Mouse (Mus musculus) large intestine, adult 2 months (tissue): ENCODE results near the gene Igsf11. TPM values are rescaled to one million over a fixed set of nuclear protein-coding genes. Genes with fewer than 3 reads are reported as not detected.
A peak's percentile ranks its signal among the peaks of the same experiment; 100 is the strongest.

Experiments used
- DNase-seq: peaks from one replicate; pipeline ENCODE4 v3.0.0-alpha.2; 2012; ENCODE audit warnings: low read depth, low spot score
- WGBS: fragments of 180-500 bp; shearing (Covaris S2); methylation state at CpG from one replicate; pipeline ENCODE4 v1.1.7; 2018; 5-methylcytosine and 5-hydroxymethylcytosine counted together
- polyA plus RNA-seq: library from polyadenylated mRNA; depleted of rRNA; stranded (reverse); fragments of >200 nt; gene quantifications from 2 replicates; pipeline ENCODE4 v1.2.3, GENCODE M21; 2012; rRNA removed

Igsf11 gene
- polyA plus RNA-seq, result 0.30 and 0.67 TPM in 2 replicates

GRCm38 (mm10) chr16:38892371-38892770 is at the start of gene Igsf11:
Gene Igsf11 (plus strand): TSS chr16:38892671.
- 80% methylated on average over 7 of the region's 7 CpGs for WGBS

GRCm38 (mm10) chr16:38858120-38858749 is 34.2 kb upstream of the Igsf11 start:
- 25% methylated on average over 8 of the region's 8 CpGs for WGBS
- DNase-seq, result peak; percentile 14

More at GRCm38 (mm10) chr16:38892371-38892770, at the start of gene Igsf11:
- no peak for DNase-seq

- DNase-seq, result no peak
- WGBS, result 78% methylated on average over 6 of the region's 6 CpGs
These were observed 31.9 kb upstream of the Igsf11 start for GRCm38 (mm10) chr16:38860548-38860947.

- 67% methylated on average over 5 of the region's 5 CpGs for WGBS
- DNase-seq, result no peak
These were observed 28.1 kb upstream of the Igsf11 start for GRCm38 (mm10) chr16:38864358-38864757.

- no peak for DNase-seq
- WGBS, result 76% methylated on average over 4 of the region's 4 CpGs
These were observed 19.2 kb upstream of the Igsf11 start for GRCm38 (mm10) chr16:38873231-38873630.

- no peak for DNase-seq
- 48% methylated on average over 4 of the region's 4 CpGs for WGBS
These were observed 18.0 kb upstream of the Igsf11 start for GRCm38 (mm10) chr16:38874481-38874880.

- 33% methylated on average over 8 of the region's 8 CpGs for WGBS
- no peak for DNase-seq
These were observed 6.5 kb downstream of the Igsf11 start for GRCm38 (mm10) chr16:38898816-38899425.

- 74% methylated on average over 1 of the region's 1 CpGs for WGBS
- DNase-seq, result no peak
These were observed 7.6 kb downstream of the Igsf11 start for GRCm38 (mm10) chr16:38900024-38900423.

- under 1% methylated on average over 70 of the region's 71 CpGs for WGBS
- peak; percentile 54 for DNase-seq
These were observed 9.8 kb downstream of the Igsf11 start for GRCm38 (mm10) chr16:38902111-38902778.

GRCm38 (mm10) chr16:38903020-38903419 is 10.5 kb downstream of the Igsf11 start:
- DNase-seq, result no peak
- 38% methylated on average over 4 of the region's 4 CpGs for WGBS

GRCm38 (mm10) chr16:38904202-38904601 is 11.7 kb downstream of the Igsf11 start:
- no peak for DNase-seq
- WGBS, result 88% methylated on average over 9 of the region's 9 CpGs

GRCm38 (mm10) chr16:38905911-38906310 is 13.4 kb downstream of the Igsf11 start:
- DNase-seq, result no peak
- 82% methylated on average over 10 of the region's 10 CpGs for WGBS

GRCm38 (mm10) chr16:38908304-38908703 is 15.8 kb downstream of the Igsf11 start:
- WGBS, result 49% methylated on average over 9 of the region's 9 CpGs

GRCm38 (mm10) chr16:38909506-38909905 is 17.0 kb downstream of the Igsf11 start:
- 53% methylated on average over 12 of the region's 12 CpGs for whole genome bisulfite sequencing
- DNase-seq, result no peak

More at GRCm38 (mm10) chr16:38908304-38908703, 15.8 kb downstream of the Igsf11 start:
- DNase-seq, result no peak

- DNase-seq, result no peak
- WGBS, result 72% methylated on average over 8 of the region's 8 CpGs
These were observed 17.6 kb downstream of the Igsf11 start for GRCm38 (mm10) chr16:38910088-38910487.

GRCm38 (mm10) chr16:38915451-38915850 is 23.0 kb downstream of the Igsf11 start:
- 49% methylated on average over 4 of the region's 4 CpGs for WGBS
- DNase-seq, result no peak

GRCm38 (mm10) chr16:38916053-38916786 is 23.7 kb downstream of the Igsf11 start:
- no peak for DNase-seq
- WGBS, result 90% methylated on average over 12 of the region's 12 CpGs

GRCm38 (mm10) chr16:38916885-38917284 is 24.4 kb downstream of the Igsf11 start:
- 81% methylated on average over 5 of the region's 5 CpGs for WGBS
- DNase-seq, result no peak

- DNase-seq, result no peak
- 80% methylated on average over 2 of the region's 2 CpGs for WGBS
These were observed 25.6 kb downstream of the Igsf11 start for GRCm38 (mm10) chr16:38918121-38918520.

- no peak for DNase-seq
- 84% methylated on average over 5 of the region's 5 CpGs for WGBS
These were observed 28.0 kb downstream of the Igsf11 start for GRCm38 (mm10) chr16:38920488-38920887.
